Mouse (Mus musculus) midbrain, embryonic 10.5 days (tissue): ENCODE data around the gene Map3k13. TPM values are rescaled to one million over a fixed set of nuclear protein-coding genes. Genes with fewer than 3 reads are reported as not detected.

Experiments
- DNase-seq: peaks from one replicate; pipeline ENCODE4 v3.0.0-alpha.2; 2017; ENCODE audit warnings: low spot score
- H3K27ac ChIP-seq: fragments of 300-500 bp; sonication (generic); replicated peaks from 2 replicates; pipeline ENCODE4 v1.5.1; 2016; ENCODE audit warnings: mild to moderate bottlenecking
- H3K27me3 ChIP-seq: fragments of 300-500 bp; sonication (generic); 2 replicates; pipeline ENCODE4 v1.6.1; 2016; ENCODE audit warnings: low read depth, mild to moderate bottlenecking; ENCODE audit not compliant: poor library complexity, severe bottlenecking
- H3K36me3 ChIP-seq: fragments of 300-500 bp; sonication (generic); 2 replicates; pipeline ENCODE4 v1.6.1; 2016; ENCODE audit warnings: mild to moderate bottlenecking, moderate library complexity
- H3K4me1 ChIP-seq: fragments of 300-500 bp; sonication (generic); 2 replicates; pipeline ENCODE4 v1.6.1; 2016
- H3K4me3 ChIP-seq: fragments of 300-500 bp; sonication (generic); 2 replicates; pipeline ENCODE4 v1.5.1; 2016; ENCODE audit warnings: mild to moderate bottlenecking, moderate library complexity
- H3K9me3 ChIP-seq: fragments of 300-500 bp; sonication (generic); replicated peaks from 2 replicates; pipeline ENCODE4 v1.6.1; 2016; ENCODE audit warnings: mild to moderate bottlenecking
- WGBS: fragments of 180-500 bp; shearing (Covaris S2); methylation state at CpG from one replicate; pipeline ENCODE4 v1.1.7; 2016; 5-methylcytosine and 5-hydroxymethylcytosine counted together
- polyA plus RNA-seq: library from polyadenylated mRNA; unstranded; fragments of >200 nt; fragmentation: Nextera tagmentation; extraction: Ambion mirVana; gene quantifications from 2 replicates; pipeline ENCODE4 v1.2.1, GENCODE M21; 2016

Map3k13 gene
- polyA plus RNA-seq = 2.1 and 4.2 TPM in 2 replicates

DNA sequence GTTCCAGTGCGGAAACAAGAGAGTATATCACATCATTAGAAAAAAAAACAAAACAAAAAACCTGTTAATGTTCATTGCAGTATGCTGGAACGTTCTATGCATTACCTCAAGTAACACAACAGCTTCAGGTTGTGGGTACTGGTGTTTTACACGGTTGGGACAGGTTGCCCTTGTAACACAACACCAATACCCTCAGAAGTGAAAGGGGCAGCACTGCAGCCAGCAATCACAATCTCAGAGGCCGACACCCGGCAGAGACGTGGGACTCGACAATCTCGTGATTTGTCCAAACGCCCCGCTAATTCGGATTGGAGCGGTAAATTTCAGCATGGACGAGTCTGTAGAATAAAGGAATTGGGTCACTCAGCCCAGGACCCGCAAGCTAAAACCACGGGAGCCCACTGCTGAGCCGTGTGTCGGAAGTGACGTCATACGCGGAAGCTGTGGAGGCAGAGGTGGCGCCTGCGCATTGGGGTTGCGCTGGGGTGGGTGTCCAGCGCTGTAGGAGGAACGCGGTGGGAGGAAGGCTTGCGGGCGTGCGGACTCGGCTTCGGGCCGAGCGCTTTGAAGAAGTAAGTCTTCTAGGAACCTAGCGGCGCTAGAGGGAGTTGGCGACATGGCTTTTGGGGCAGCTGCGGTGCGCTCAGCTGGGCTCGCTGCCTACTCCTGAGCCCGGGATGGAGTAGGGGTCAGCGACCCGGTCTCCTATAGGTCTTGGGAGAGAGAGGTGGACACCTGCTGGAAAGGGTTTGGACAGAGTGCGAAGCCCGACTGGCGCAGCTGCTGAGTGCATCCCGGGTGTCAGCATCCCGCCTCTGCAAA is at the start of gene Map3k13:
Gene Map3k13, plus strand, starts transcription at position 472 of the 822 bp plus-strand sequence.
- Histone ChIP-seq H3K9me3 (no peaks in the 10 kb centered on the region), H3K36me3 (peaks cover 1% of the 10 kb centered on the region; the same call in 1 of the 2 replicates), H3K4me3 (peak within 1 kb of the TSS; percentile 81), H3K27me3 (peaks cover under 1% of the 10 kb centered on the region; the same call in 1 of the 2 replicates), H3K27ac (peak within 1 kb of the TSS; percentile 91), H3K4me1 (peaks cover 15% of the 10 kb centered on the region)
- 2% methylated on average over 47 of the region's 47 CpGs for WGBS
- DNase-seq = peak; percentile 96

DNA sequence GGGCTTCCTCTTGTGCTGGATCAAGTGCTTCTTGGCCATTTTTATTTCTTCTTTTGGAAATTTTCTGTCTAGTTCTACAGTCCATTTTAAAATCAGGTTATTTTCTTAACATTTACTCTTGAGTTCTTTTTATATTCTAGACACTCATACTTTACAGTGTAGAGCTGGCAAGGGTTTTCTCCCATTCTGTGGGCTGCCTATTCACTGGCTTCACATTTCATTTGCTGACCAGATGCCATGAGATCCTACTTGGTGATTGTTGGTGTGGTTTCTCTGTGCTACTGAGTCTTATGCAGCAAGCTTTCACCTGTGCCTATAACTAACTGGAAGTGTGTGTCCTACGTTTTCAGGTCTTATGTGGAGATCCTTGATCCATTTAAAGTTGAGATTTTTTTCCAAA is 35.7 kb upstream of the Map3k13 start:
- Histone ChIP-seq H3K4me3 (no peak overlapping the region), H3K36me3 (no peaks in the 10 kb centered on the region; the same call in 1 of the 2 replicates), H3K27me3 (no peaks in the 10 kb centered on the region), H3K4me1 (no peaks in the 10 kb centered on the region), H3K27ac (no peak overlapping the region), H3K9me3 (no peaks in the 10 kb centered on the region)
- 86% methylated on average over 1 of the region's 1 CpGs for WGBS
- no peak for DNase-seq

DNA sequence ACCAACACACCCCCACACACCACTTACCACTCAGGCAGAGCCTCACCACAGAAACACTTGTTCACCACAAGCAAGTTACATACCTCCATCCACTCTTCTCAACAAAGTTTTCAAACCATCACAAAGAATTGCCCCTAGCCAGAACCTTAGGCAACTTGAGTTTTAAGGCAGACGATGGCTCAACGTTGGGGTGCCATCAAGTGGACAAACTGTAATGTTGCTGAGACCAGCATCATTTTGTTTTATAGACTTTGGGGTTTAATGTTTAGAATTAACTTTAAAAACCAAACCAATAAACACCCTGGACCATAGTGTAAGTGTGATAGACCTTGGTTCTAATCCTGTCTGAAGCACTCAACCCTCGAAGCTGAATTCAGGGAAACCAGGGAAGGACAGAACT is 25.9 kb upstream of the Map3k13 start:
- Histone ChIP-seq H3K4me3 (no peak overlapping the region), H3K27me3 (no peaks in the 10 kb centered on the region), H3K36me3 (no peaks in the 10 kb centered on the region), H3K4me1 (no peaks in the 10 kb centered on the region), H3K27ac (no peak overlapping the region), H3K9me3 (no peaks in the 10 kb centered on the region)
- 79% methylated on average over 3 of the region's 3 CpGs for WGBS
- no peak for DNase-seq

DNA sequence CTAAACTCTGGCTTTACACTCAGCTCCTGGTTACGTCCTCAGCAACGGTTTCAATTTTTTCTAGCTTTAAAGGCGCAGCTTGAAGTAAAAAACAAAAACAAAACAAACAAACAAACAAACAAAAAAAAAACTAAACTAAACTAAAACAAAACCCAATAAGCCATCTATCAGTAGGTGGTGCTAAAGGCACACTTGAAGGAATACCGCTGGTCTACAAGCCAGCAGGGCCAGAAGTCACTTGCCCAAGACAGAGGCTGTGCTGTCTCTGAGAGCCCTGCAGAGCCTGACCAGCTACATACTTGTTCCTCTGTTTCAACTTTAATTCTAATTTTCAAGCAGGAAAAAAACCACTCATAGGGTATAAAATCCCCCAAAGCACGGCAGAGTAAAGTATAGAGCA is 24.5 kb upstream of the Map3k13 start:
- Histone ChIP-seq H3K27ac (no peak overlapping the region), H3K4me3 (no peak overlapping the region), H3K9me3 (no peaks in the 10 kb centered on the region), H3K4me1 (no peaks in the 10 kb centered on the region), H3K36me3 (no peaks in the 10 kb centered on the region), H3K27me3 (no peaks in the 10 kb centered on the region)
- no peak for DNase-seq
- WGBS = 84% methylated on average over 5 of the region's 5 CpGs

DNA sequence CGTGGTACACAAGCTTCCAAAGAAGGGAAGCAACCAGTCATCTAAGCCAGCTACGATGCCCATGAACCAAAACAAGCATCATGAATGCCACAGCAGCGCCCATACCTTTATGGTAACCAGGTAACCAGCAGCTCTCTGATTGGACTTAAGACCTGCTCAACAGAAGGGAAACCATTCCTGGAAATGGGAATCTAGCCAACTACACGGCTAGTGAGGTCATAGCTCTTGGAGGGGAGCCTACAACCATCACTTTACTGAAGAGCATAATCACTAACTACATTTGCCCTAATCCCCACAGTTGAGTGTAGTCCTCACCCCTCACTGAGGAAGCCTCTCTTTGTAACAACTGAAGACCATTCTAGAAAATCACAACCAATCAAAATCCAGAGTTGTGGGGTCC is 19.4 kb upstream of the Map3k13 start:
- WGBS = 88% methylated on average over 4 of the region's 4 CpGs
- Histone ChIP-seq H3K9me3 (no peaks in the 10 kb centered on the region), H3K27me3 (no peaks in the 10 kb centered on the region), H3K36me3 (no peaks in the 10 kb centered on the region), H3K4me1 (no peaks in the 10 kb centered on the region), H3K4me3 (no peak overlapping the region), H3K27ac (no peak overlapping the region)
- DNase-seq = no peak

DNA sequence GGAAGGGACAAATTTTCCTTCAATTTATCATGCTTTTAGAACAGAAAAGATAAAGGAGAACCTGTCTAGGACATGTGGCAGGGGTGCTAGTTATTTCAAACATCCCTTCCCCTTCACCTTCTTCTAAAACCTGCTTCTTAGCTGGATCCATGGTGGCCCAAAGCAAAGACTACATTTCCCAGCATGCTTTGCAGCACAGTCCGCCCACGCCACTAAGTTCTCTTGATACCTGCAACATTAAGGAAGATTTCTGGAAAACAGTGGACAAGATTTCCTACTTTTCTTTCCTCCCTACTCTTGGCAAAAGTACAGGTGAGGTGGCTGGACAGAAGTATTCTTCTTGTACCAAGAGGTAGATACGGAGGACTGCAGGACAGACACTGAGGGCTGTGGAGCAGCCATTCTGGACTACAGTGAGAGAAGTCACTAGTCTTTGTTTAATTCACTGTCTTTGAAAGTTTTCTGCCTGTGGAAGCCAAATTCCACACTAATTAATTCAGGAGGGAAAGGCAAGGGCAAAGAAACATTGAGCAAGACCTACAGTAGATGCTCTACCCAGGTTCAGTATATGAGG is 15.8 kb upstream of the Map3k13 start:
- Histone ChIP-seq H3K27ac (no peak overlapping the region; the same call in 1 of the 2 replicates), H3K4me1 (no peaks in the 10 kb centered on the region), H3K4me3 (peak overlapping the region; percentile 44), H3K36me3 (no peaks in the 10 kb centered on the region), H3K9me3 (no peaks in the 10 kb centered on the region), H3K27me3 (no peaks in the 10 kb centered on the region)
- peak; percentile 19 for DNase-seq
- 42% methylated on average over 3 of the region's 3 CpGs for WGBS

DNA sequence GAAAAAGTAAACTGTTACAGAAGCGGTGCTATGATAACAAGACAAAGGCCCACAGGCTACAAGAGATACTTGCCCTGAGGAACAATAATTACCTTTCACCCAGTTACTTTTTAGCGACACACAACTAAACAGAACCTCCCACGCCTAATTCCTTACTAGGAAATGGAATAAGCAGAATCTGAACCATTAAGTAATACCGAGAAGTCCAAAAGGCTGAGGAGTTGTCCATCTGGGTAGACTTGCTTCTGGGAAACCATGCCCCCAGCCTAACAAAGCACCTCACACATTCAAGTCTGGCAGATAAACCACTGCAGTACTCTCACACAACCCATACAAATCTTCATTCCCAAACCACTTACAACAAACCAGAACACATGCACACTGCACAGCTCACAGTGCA is 15.0 kb upstream of the Map3k13 start:
- no peaks in the 10 kb centered on the region for H3K27me3 ChIP-seq
- no peaks in the 10 kb centered on the region for H3K9me3 ChIP-seq
- no peak for DNase-seq
- H3K4me3 ChIP-seq = no peak overlapping the region
- no peak overlapping the region for H3K27ac ChIP-seq
- 90% methylated on average over 4 of the region's 4 CpGs for WGBS
- no peaks in the 10 kb centered on the region for H3K36me3 ChIP-seq
- no peaks in the 10 kb centered on the region for H3K4me1 ChIP-seq

DNA sequence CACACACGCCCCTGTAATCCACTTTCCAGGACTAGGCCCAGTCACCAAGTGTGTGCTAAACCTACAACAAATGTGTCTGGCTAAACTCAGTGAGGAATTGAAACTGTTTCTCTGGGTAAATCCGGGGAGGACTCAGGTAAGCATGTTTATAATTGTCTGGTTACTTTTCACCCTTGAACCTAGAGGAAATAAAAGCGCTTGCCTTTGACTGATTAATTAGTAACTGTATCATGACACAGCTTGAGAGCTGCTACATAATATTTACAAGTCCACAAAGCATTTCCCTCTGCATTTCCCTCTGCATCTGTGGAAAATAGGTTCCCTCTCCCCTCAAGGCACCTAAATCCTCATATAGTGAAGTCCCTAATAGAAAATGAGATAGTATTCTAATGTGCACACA is 12.9 kb upstream of the Map3k13 start:
- DNase-seq = no peak
- Histone ChIP-seq H3K27me3 (no peaks in the 10 kb centered on the region), H3K4me3 (no peak overlapping the region), H3K4me1 (no peaks in the 10 kb centered on the region), H3K27ac (no peak overlapping the region), H3K36me3 (no peaks in the 10 kb centered on the region), H3K9me3 (no peaks in the 10 kb centered on the region)
- 83% methylated on average over 3 of the region's 3 CpGs for WGBS

DNA sequence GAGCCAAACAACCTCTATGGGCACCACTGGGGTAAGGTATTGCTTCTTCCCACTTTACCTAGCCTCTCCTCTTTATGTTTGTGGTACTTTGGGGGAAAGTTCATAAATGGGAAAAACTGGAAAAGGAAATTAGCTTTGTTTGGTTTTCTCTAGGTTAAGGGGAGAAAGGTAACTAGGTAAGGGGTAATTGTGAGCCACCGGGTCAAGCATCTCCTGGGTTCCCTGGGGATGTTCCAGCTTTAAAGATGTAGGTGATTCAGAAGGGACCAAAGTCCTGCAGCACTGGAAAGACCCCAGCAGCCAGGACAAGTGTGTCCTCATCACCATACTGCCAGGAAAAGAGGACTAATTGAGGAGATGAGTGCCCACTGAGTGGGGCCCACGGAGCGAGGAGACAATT is 12.3 kb upstream of the Map3k13 start:
- no peak for DNase-seq
- Histone ChIP-seq H3K9me3 (no peaks in the 10 kb centered on the region), H3K4me3 (no peak overlapping the region), H3K4me1 (peaks cover 2% of the 10 kb centered on the region; the same call in 1 of the 2 replicates), H3K36me3 (no peaks in the 10 kb centered on the region), H3K27me3 (no peaks in the 10 kb centered on the region), H3K27ac (no peak overlapping the region)
- WGBS = 80% methylated on average over 3 of the region's 3 CpGs

DNA sequence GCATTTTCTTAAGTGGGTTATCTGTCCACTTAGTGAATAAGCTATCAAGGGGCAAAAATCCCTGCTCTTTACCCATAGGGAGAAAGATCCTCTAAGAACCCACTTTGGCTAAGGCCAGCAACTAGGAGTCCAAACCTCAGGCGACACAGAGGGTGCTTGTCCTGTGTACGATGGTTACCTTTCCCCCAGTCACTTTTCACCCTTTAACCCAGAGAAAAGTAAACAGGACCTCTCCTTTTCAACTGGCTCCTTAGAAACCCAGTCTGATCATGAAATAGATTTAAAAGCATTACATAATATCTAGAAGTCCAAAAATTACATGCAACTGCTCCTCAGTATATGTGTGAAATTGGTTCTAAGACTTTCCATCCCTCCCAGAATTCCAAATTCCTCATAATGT is 11.3 kb upstream of the Map3k13 start:
- Histone ChIP-seq H3K27ac (no peak overlapping the region), H3K9me3 (no peaks in the 10 kb centered on the region), H3K4me1 (peaks cover 11% of the 10 kb centered on the region), H3K27me3 (no peaks in the 10 kb centered on the region), H3K36me3 (no peaks in the 10 kb centered on the region), H3K4me3 (no peak overlapping the region)
- 68% methylated on average over 2 of the region's 2 CpGs for WGBS
- DNase-seq = no peak

DNA sequence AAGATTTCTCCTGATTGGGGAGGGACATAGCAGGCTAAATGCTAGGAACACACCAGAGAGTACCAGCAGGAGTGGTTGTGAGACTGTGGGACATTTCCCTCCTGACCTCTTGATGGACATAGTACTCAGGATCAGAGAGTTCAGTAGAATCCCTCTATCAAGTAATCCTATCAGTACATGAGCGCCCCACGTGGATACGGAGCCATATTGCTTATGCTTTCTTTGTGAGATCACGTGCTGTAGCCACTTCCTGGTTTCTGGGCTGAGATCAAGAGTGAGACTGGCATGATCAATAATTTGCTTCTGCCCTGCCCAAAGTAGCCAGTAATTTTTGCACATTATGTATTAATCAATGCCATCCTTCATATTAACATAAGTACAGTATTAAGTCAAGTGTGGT is 9.1 kb upstream of the Map3k13 start:
- H3K36me3 ChIP-seq = no peaks in the 10 kb centered on the region
- no peak for DNase-seq
- no peak overlapping the region for H3K27ac ChIP-seq
- H3K27me3 ChIP-seq = peaks cover 10% of the 10 kb centered on the region
- peaks cover 14% of the 10 kb centered on the region for H3K4me1 ChIP-seq
- no peak overlapping the region for H3K4me3 ChIP-seq
- H3K9me3 ChIP-seq = no peaks in the 10 kb centered on the region
- WGBS = 83% methylated on average over 4 of the region's 4 CpGs

DNA sequence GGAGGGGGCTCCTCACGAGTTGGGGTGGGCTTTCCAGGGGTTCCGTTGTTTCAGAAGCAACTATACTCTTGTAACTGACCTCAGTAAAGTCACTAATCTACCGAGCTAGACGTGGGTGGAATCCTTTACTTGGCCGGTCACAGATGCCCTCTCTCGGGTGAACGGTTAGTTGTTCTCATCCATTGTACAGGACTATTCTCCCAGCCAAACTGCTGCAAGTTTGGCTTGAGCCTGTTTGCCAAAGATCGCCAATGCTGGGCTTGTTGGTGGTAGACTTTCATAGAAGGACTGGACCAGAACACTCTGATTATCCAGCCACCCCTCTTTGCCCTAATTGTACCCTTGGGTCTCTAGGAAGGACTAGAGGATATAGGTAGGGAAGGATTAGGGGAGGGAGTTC is 7.8 kb upstream of the Map3k13 start:
- no peak overlapping the region for H3K4me3 ChIP-seq
- no peak for DNase-seq
- peaks cover 14% of the 10 kb centered on the region for H3K4me1 ChIP-seq
- H3K9me3 ChIP-seq = no peaks in the 10 kb centered on the region
- no peaks in the 10 kb centered on the region for H3K36me3 ChIP-seq
- H3K27ac ChIP-seq = no peak overlapping the region
- peaks cover 10% of the 10 kb centered on the region for H3K27me3 ChIP-seq
- WGBS = 86% methylated on average over 8 of the region's 8 CpGs
